Mouse (Mus musculus) ES-Bruce4 (cell line): ENCODE measurements around the gene Anp32a. TPM values are rescaled to one million over a fixed set of nuclear protein-coding genes. Genes with fewer than 3 reads are reported as not detected.

Experiments used
- H3K27ac ChIP-seq: 2 replicates; pipeline ENCODE4 v1.5.1; 2012; ENCODE audit warnings: low read length, inconsistent platforms; ENCODE audit not compliant: insufficient read depth
- H3K27me3 ChIP-seq: 2 replicates; pipeline ENCODE4 v1.6.1; 2012; ENCODE audit warnings: mild to moderate bottlenecking, low read length, inconsistent platforms; ENCODE audit not compliant: control insufficient read depth, poor library complexity, insufficient read depth, severe bottlenecking
- H3K36me3 ChIP-seq: 2 replicates; pipeline ENCODE4 v1.6.1; 2012; ENCODE audit warnings: inconsistent platforms, mild to moderate bottlenecking, low read length, moderate library complexity; ENCODE audit not compliant: control insufficient read depth, poor library complexity, insufficient read depth, severe bottlenecking
- H3K4me1 ChIP-seq: one replicate; pipeline ENCODE4 v1.8.1; 2011; ENCODE audit warnings: low read length; ENCODE audit not compliant: control insufficient read depth, insufficient read depth
- H3K4me3 ChIP-seq: 2 replicates; pipeline ENCODE4 v1.5.1; 2011; ENCODE audit warnings: low read depth, mild to moderate bottlenecking, low read length
- H3K9ac ChIP-seq: 2 replicates; pipeline ENCODE4 v1.6.1; 2012; ENCODE audit warnings: low read depth, mild to moderate bottlenecking, inconsistent platforms; ENCODE audit not compliant: poor library complexity, severe bottlenecking
- H3K9me3 ChIP-seq: replicated peaks from 2 replicates; pipeline ENCODE4 v1.6.1; 2012; ENCODE audit warnings: mild to moderate bottlenecking, low read length, inconsistent platforms; ENCODE audit not compliant: control insufficient read depth, poor library complexity, insufficient read depth, severe bottlenecking
- CTCF ChIP-seq: IDR thresholded peaks from one replicate; pipeline ENCODE4 v1.8.1; 2011; ENCODE audit warnings: low read depth, low read length
- EP300 ChIP-seq: IDR thresholded peaks from 2 replicates; pipeline ENCODE4 v1.6.1; 2011; ENCODE audit warnings: low read depth, low read length; ENCODE audit not compliant: insufficient read depth
- POLR2A ChIP-seq: IDR thresholded peaks from one replicate; pipeline ENCODE4 v1.8.1; 2011; ENCODE audit warnings: low read length; ENCODE audit not compliant: insufficient read depth
- polyA plus RNA-seq: library from polyadenylated mRNA; stranded (reverse); fragments of >200 nt; gene quantifications from 2 replicates; pipeline ENCODE4 v1.2.4, GENCODE M21; 2011; ENCODE audit warnings: low read depth; ENCODE audit not compliant: missing spikeins, insufficient read depth, insufficient read length

The Anp32a gene
- polyA plus RNA-seq, 1 experiment, result 779 TPM

DNA sequence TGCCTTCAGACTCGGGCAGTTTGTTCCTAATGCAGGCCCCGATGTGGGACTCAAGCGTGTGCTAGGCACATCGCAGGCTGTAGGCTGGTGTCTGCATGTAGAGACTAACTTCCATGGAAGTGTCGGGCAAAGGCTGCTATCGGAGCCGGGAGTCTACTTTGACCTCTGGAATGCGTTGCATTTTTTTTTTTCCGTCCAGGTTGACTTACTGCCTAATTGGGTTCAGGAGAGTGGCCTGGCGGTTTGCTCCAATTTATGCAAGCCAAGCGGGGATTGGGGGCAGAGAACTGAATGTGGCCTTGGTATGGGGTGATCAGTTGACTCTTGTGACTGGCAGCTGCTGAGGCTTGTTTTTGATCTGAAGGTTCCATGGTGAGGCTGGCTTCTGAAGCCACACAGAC is 4.0 kb downstream of the Anp32a start:
- Histone ChIP-seq H3K27ac (peak overlapping the region; percentile 30; the same call in 1 of the 2 replicates), H3K36me3 (no peaks in the 10 kb centered on the region), H3K4me3 (peak overlapping the region; percentile 95), H3K9me3 (no peaks in the 10 kb centered on the region), H3K4me1 (peaks cover 16% of the 10 kb centered on the region), H3K9ac (peak overlapping the region; percentile 41), H3K27me3 (no peaks in the 10 kb centered on the region)
- TF ChIP-seq CTCF (no peak), POLR2A (no peak), EP300 (no peak)

DNA sequence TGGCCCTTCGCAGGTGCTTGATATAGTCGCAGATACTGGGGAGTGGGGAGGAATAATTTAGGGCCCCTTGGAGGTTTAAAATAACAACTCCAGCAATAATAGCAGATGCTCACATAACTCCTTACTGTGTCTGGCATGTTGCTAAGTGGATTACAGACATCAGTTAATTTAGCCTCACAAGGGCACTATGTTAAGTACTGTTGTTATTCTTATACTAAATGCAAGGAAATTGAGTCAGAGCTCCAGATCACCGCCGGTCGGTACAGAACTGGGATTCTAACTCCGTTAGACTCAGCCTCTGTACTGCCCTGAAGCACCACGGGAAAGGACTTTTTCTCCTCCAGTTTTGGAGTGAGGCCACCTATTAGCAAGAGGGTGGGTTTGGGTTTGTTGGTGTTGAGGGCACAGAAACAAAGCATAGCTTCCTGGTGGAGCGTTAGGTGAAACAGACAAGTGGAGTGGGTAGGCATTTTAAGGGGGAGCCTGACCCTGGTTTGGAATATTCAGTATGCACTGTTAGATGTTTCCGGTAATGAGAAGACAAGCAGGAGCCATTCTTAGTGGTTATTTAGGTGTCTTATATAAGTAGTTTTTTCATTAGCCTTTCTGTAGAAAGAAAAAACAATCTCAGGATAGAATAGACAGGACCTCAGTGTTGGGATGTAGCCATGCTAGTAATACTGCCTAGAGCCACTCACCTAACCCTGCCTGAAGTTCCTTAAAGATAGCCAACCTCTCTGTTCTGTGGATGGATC is 4.7 kb downstream of the Anp32a start:
- Histone ChIP-seq H3K9me3 (no peaks in the 10 kb centered on the region), H3K27ac (no peak overlapping the region), H3K27me3 (no peaks in the 10 kb centered on the region), H3K4me1 (peaks cover 18% of the 10 kb centered on the region), H3K9ac (no peak overlapping the region), H3K4me3 (peak overlapping the region; percentile 18; the same call in 1 of the 2 replicates), H3K36me3 (no peaks in the 10 kb centered on the region)
- TF ChIP-seq EP300 (no peak), CTCF (no peak), POLR2A (no peak)

DNA sequence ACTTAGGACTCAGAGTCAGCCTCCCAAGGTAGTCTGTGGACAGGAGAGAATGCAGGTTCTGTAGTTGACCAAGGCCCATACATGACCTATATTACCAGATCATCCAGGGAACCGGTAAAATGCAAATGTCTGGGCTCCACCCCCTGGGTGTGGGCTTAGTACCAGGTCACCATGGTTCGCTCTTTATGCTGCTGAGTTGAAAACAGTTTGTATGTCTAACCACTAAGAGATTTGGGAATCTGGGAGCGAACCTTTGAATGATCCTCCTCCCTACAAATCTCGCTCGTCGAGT is 5.2 kb downstream of the Anp32a start:
- no peaks in the 10 kb centered on the region for H3K9me3 ChIP-seq
- H3K27me3 ChIP-seq, result no peaks in the 10 kb centered on the region
- H3K27ac ChIP-seq, result no peak overlapping the region
- H3K9ac ChIP-seq, result no peak overlapping the region
- no peaks in the 10 kb centered on the region for H3K36me3 ChIP-seq
- peak overlapping the region; percentile 18; the same call in 1 of the 2 replicates for H3K4me3 ChIP-seq
- TF ChIP-seq CTCF (no peak), EP300 (no peak), POLR2A (no peak)
- peaks cover 18% of the 10 kb centered on the region for H3K4me1 ChIP-seq

DNA sequence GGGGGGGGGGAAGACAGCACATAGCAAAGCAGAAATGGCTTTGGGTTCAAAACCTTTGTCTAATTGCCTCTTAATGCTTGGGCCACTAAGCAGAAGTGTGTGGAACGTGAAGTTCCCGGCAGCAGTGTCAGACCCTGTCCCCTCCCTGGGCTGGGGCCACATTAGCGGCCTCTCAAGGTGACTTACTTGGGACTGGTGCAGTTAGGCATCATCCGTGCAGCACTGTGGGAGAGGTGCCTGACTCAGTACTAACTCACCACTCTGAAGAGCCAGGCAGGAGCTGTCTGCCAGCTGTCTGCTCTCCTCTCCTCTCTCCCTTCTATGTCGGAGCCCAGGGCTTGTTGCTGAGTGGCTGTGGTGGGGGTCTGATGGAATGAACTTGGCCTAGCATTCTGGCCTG is 6.1 kb downstream of the Anp32a start:
- TF ChIP-seq EP300 (no peak), POLR2A (no peak), CTCF (no peak)
- no peaks in the 10 kb centered on the region for H3K36me3 ChIP-seq
- no peaks in the 10 kb centered on the region for H3K9me3 ChIP-seq
- H3K4me1 ChIP-seq, result peaks cover 20% of the 10 kb centered on the region
- no peak overlapping the region for H3K4me3 ChIP-seq
- H3K9ac ChIP-seq, result no peak overlapping the region
- H3K27ac ChIP-seq, result no peak overlapping the region
- H3K27me3 ChIP-seq, result no peaks in the 10 kb centered on the region

DNA sequence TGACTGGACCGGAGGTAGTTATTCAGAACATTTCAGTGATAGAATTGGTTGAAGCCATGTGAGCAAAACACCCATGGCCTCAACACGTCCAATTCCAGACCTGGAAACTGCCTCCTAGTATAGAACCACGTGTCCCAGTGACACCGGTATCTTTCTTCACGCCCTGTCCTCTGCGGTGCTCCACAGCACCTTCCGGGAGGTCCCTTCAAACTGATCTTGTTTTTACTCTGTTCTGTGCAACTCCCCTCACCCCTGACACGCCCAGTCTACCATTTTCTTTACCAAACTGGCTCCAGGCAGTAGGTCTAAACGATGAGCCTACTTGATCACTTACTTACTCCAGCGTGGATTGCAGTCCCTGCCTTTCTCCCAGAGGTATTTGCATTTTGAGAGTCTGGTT is 7.0 kb downstream of the Anp32a start:
- no peak overlapping the region for H3K9ac ChIP-seq

DNA sequence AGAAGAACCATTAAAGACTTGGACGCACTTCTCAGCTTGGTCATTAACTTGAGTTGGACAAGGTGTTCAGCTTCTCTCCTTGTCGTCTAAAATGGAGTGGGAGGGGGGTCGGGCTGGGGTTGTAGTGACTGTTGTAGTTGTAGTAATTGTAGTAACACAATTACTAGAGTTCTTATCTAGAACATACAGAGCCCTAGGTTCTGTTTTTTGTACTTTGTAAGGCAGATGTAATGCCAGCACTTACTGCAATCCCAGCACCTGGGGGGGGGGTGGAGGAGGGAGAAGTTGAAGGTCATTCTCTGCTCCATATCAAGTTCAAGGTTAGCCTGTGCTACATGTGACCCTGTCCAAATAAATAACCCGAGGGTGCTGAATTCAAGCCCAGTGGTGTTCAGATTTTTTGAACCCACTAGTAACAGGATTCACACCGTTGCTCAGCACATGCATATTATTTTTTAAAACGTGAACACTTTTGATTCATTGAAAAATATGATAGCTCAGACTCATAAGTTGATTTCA is 7.4 kb downstream of the Anp32a start:
- Histone ChIP-seq H3K9me3 (no peaks in the 10 kb centered on the region), H3K9ac (no peak overlapping the region), H3K27me3 (no peaks in the 10 kb centered on the region), H3K27ac (peak overlapping the region; percentile 64), H3K36me3 (no peaks in the 10 kb centered on the region), H3K4me1 (peaks cover 22% of the 10 kb centered on the region), H3K4me3 (no peak overlapping the region)
- TF ChIP-seq POLR2A, result no peak

More for the DNA sequence above, 7.0 kb downstream of the Anp32a start:
- Histone ChIP-seq H3K4me3 (no peak overlapping the region), H3K9me3 (no peaks in the 10 kb centered on the region), H3K4me1 (peaks cover 22% of the 10 kb centered on the region), H3K36me3 (no peaks in the 10 kb centered on the region), H3K27me3 (no peaks in the 10 kb centered on the region), H3K27ac (peak overlapping the region; percentile 64)
- TF ChIP-seq CTCF (no peak), POLR2A (no peak), EP300 (0 out of 2 replicates have a peak, but pooled peaks have one; percentile 34)
